Mouse (Mus musculus) retina, postnatal 7 days (tissue): Measurements from ENCODE around the gene Rnf215.

Source experiments
- DNase-seq: peaks from one replicate; pipeline ENCODE4 v3.0.0-alpha.2; 2012; ENCODE audit warnings: low read depth, low spot score

Rnf215 gene

DNA sequence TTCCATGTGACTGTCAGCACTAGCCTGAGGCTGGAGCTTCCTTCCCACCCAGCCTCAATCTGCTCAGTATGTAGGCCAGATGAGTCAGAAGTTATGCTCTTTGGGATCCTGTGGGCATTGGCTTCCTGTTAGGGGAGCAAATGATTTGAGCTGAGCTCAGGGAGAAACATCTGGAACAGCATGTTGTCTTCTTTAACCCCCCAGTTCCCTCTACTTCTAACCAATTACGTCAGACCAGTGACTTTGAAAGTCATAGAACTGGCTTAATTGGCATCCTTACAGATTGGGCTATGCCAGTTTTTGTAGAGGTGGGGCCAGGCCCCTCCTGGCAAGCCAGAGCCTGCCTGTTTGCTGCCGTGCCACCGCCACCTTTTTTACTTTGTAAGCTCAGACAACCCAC, 55.7 kb downstream of the Rnf215 start:
- DNase-seq: no peak
